Mouse (Mus musculus) liver, adult 2 months (tissue): ENCODE results near the gene Pnpla1. TPM values are rescaled to one million over a fixed set of nuclear protein-coding genes. Genes with fewer than 3 reads are reported as not detected.

Source experiments
- DNase-seq: peaks from one replicate; pipeline ENCODE4 v3.0.0-alpha.2; 2011; ENCODE audit warnings: low read depth, low spot score; ENCODE audit errors: extremely low read depth
- H3K27ac ChIP-seq: fragments of 200-500 bp; replicated peaks from 2 replicates; pipeline ENCODE4 v1.5.1; 2012; ENCODE audit warnings: low read depth, mild to moderate bottlenecking, control low read depth, inconsistent platforms, low read length; ENCODE audit not compliant: insufficient read depth
- H3K27me3 ChIP-seq: fragments of 200-500 bp; 2 replicates; pipeline ENCODE4 v1.6.1; 2012; ENCODE audit warnings: mild to moderate bottlenecking, moderate library complexity, low read length, inconsistent platforms; ENCODE audit not compliant: control insufficient read depth, insufficient read depth
- H3K36me3 ChIP-seq: fragments of 200-500 bp; 2 replicates; pipeline ENCODE4 v1.6.1; 2012; ENCODE audit warnings: low read length, inconsistent platforms; ENCODE audit not compliant: control insufficient read depth, insufficient read depth
- H3K4me1 ChIP-seq: fragments of 200-500 bp; 2 replicates; pipeline ENCODE4 v1.6.1; 2011; ENCODE audit warnings: low read length; ENCODE audit not compliant: control insufficient read depth, insufficient read depth
- H3K4me3 ChIP-seq: fragments of 200-500 bp; 2 replicates; pipeline ENCODE4 v1.5.1; 2011; ENCODE audit warnings: low read depth, mild to moderate bottlenecking, control low read depth, low read length, moderate library complexity; ENCODE audit not compliant: insufficient read depth
- H3K79me2 ChIP-seq: fragments of 200-500 bp; 2 replicates; pipeline ENCODE4 v1.6.1; 2012; ENCODE audit warnings: inconsistent platforms, mild to moderate bottlenecking, low read length, moderate library complexity; ENCODE audit not compliant: control insufficient read depth, insufficient read depth
- H3K9ac ChIP-seq: fragments of 200-500 bp; 2 replicates; pipeline ENCODE4 v1.6.1; 2012; ENCODE audit warnings: low read depth, mild to moderate bottlenecking, control low read depth, inconsistent platforms, low read length
- CTCF ChIP-seq: fragments of 200-500 bp; IDR thresholded peaks from 2 replicates; pipeline ENCODE4 v1.5.1; 2011; ENCODE audit warnings: low read depth, low read length, control low read depth
- POLR2A ChIP-seq: fragments of 200-500 bp; IDR thresholded peaks from 2 replicates; pipeline ENCODE4 v1.6.1; 2011; ENCODE audit warnings: low read length, control low read depth; ENCODE audit not compliant: insufficient read depth; ENCODE audit errors: extremely low read depth
- WGBS: fragments of 180-500 bp; shearing (Covaris S2); methylation state at CpG from one replicate; pipeline ENCODE4 v1.1.7; 2018; 5-methylcytosine and 5-hydroxymethylcytosine counted together
- polyA plus RNA-seq: library from polyadenylated mRNA; depleted of rRNA; stranded (reverse); fragments of >200 nt; gene quantifications from 2 replicates; pipeline ENCODE4 v1.2.3, GENCODE M21; 2012
- total RNA-seq: library from RNA; depleted of rRNA; stranded (reverse); fragments of >200 nt; gene quantifications from 2 replicates; pipeline ENCODE4 v1.2.3, GENCODE M21; 2014

Pnpla1 gene
- total and polyA plus RNA-seq, 2 experiments = not detected

- 11% methylated on average over 18 of the region's 18 CpGs for WGBS
- Histone ChIP-seq H3K4me3 (no peak overlapping the region), H3K27me3 (no peaks in the 10 kb centered on the region), H3K4me1 (peaks cover 2% of the 10 kb centered on the region; the same call in 1 of the 2 replicates), H3K9ac (no peak overlapping the region), H3K79me2 (no peaks in the 10 kb centered on the region), H3K36me3 (no peaks in the 10 kb centered on the region), H3K27ac (no peak overlapping the region)
- TF ChIP-seq CTCF (peak; percentile 93), POLR2A (no peak)
- DNase-seq = peak; percentile 21
Observed at GRCm38 (mm10) chr17:28879931-28880391, 21.8 kb downstream of the Pnpla1 start.

DNA sequence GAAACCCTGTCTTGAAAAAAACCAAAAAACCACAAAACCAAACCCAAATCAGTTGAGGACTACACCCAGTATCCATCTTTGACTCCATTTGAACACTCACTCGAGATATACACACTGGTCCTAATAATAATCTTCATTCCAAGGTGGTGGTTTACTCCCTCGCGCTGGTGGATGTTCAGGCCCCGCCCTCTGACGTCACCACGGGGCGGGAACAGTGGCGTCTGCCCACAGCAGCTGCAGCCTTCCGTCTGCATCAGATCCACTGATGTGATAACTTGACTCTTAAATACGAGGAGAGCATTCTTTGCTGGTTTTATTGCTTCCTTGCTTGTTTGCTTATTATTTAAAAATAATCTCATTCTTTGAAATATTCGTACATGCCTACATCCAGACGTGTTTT is 24.1 kb downstream of the Pnpla1 start:
- 9% methylated on average over 12 of the region's 12 CpGs for WGBS
- H3K79me2 ChIP-seq = no peaks in the 10 kb centered on the region
- DNase-seq = no peak
- no peaks in the 10 kb centered on the region for H3K27me3 ChIP-seq
- peaks cover 5% of the 10 kb centered on the region for H3K4me1 ChIP-seq
- no peak overlapping the region for H3K27ac ChIP-seq
- TF ChIP-seq POLR2A = no peak
- no peak for TF ChIP-seq CTCF
- no peak overlapping the region for H3K9ac ChIP-seq
- no peak overlapping the region for H3K4me3 ChIP-seq
- H3K36me3 ChIP-seq = no peaks in the 10 kb centered on the region

- Histone ChIP-seq H3K4me1 (peaks cover 5% of the 10 kb centered on the region), H3K27me3 (no peaks in the 10 kb centered on the region), H3K9ac (no peak overlapping the region), H3K27ac (no peak overlapping the region), H3K79me2 (no peaks in the 10 kb centered on the region), H3K4me3 (no peak overlapping the region), H3K36me3 (no peaks in the 10 kb centered on the region)
- 0 out of 2 replicates have a peak, but pooled peaks have one; percentile 14 for TF ChIP-seq CTCF
- TF ChIP-seq POLR2A = no peak
- WGBS = 39% methylated on average over 8 of the region's 8 CpGs
- peak; percentile 50 for DNase-seq
Observed at GRCm38 (mm10) chr17:28882810-28883209, 24.6 kb downstream of the Pnpla1 start.

DNA sequence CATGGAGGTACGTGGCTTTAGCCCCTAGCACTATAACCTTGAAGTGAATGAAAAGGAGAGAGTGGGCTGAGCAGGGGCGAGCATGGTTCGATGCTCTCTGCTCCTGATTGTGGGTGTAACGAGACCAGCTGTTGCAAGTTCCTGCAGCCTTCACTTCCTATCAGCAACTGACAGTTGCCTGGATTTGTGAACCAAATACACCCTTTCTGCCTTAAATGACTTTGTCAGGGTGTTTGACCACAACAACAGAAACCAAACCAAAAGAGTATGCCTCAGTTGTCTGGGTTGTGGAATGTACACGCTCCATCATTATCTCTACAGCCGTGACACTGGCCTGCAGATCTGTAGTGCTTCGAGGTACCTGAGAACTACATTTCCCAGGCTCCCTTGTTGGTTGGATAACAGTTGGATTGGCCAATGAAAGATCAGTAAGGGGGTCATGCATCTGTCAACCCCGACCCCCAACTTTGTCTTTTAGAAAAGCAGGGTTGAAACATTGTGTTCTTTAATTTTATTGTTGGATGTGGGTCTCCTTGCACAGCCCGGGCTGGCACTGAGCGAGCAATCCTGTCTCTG is 25.8 kb downstream of the Pnpla1 start:
- H3K79me2 ChIP-seq = no peaks in the 10 kb centered on the region
- no peak overlapping the region for H3K27ac ChIP-seq
- no peak for DNase-seq
- no peak overlapping the region for H3K4me3 ChIP-seq
- TF ChIP-seq POLR2A (no peak), CTCF (no peak)
- no peaks in the 10 kb centered on the region for H3K27me3 ChIP-seq
- H3K4me1 ChIP-seq = peaks cover 5% of the 10 kb centered on the region
- H3K9ac ChIP-seq = no peak overlapping the region
- H3K36me3 ChIP-seq = no peaks in the 10 kb centered on the region
- WGBS = 68% methylated on average over 10 of the region's 10 CpGs

DNA sequence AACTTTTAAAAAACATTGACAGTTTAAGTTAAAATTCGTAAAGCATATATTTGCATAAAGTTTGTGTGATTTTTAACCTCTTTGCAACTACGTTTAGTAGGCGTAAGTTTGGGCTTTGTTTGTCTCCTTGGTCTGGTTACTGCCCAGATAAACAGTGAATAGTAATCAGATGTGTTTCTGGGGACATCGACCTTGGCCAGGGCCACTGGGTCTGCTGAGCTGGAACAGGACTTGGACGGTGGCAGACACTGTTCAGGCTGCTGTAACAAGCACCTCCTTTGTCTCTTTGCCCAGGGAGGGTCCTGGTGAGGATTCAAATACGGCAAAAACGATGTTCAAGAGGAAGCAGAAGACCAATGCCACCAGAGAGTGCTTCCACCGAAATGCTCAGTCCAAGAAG is 27.0 kb downstream of the Pnpla1 start:
- Histone ChIP-seq H3K79me2 (no peaks in the 10 kb centered on the region), H3K27me3 (no peaks in the 10 kb centered on the region), H3K36me3 (no peaks in the 10 kb centered on the region), H3K9ac (no peak overlapping the region), H3K4me3 (no peak overlapping the region), H3K27ac (no peak overlapping the region; the same call in 1 of the 2 replicates), H3K4me1 (peaks cover 5% of the 10 kb centered on the region)
- peak; percentile 93 for DNase-seq
- 27% methylated on average over 8 of the region's 8 CpGs for WGBS
- no peak for TF ChIP-seq CTCF

GRCm38 (mm10) chr17:28886266-28886665 is 28.1 kb downstream of the Pnpla1 start:
- Histone ChIP-seq H3K27me3 (no peaks in the 10 kb centered on the region), H3K27ac (no peak overlapping the region), H3K36me3 (no peaks in the 10 kb centered on the region), H3K79me2 (no peaks in the 10 kb centered on the region), H3K4me3 (no peak overlapping the region), H3K9ac (no peak overlapping the region), H3K4me1 (peaks cover 5% of the 10 kb centered on the region)
- DNase-seq = peak; percentile 90
- 23% methylated on average over 8 of the region's 8 CpGs for WGBS
- no peak for TF ChIP-seq POLR2A
- TF ChIP-seq CTCF = no peak
